Comparison of ENCODE assay signal across 23 mouse cellular contexts in genomic region chr19:11878404-11878803, GRCm38 (mm10). TPM values are rescaled to one million over a fixed set of nuclear protein-coding genes. Genes with fewer than 3 reads are reported as not detected.
DNase-seq lines count a peak whose midpoint lies in the region; ATAC-seq and TF ChIP-seq lines count a peak whose summit lies in the region.
"Not testable (repeated sequence)": the region's sequence is repeated elsewhere in the genome, so short reads cannot be mapped to it uniquely, and the experiment has no call there.
"Had no signal": no experiment of that assay in that cellular context is flagged by ENCODE, and none has a peak within 500 bp of the region (broad histone marks: within the 10 kb centered on the region; RNA-seq: fewer than 3 reads in every experiment).

No protein-coding gene starts in this region.

- H3K4me2 ChIP-seq in heart, embryonic 13.5 days, result peak overlapping the region; percentile 55
- peak overlapping the region; percentile 16; the same call in 1 of the 2 replicates for H3K4me2 ChIP-seq in heart, postnatal 0 days (ENCODE audit: low read depth, low read length)
- not testable (repeated sequence) for H3K4me2 ChIP-seq in kidney, postnatal 0 days (ENCODE audit: low read length)
- H3K4me2 ChIP-seq in stomach, embryonic 15.5 days, result peak overlapping the region; percentile 8; the same call in 1 of the 2 replicates

- not testable (repeated sequence) for TF ChIP-seq CTCF in heart, postnatal 0 days (IDR thresholded peaks at IDR 0.05; ENCODE audit: low read depth); kidney, postnatal 0 days (IDR thresholded peaks at IDR 0.05; ENCODE audit: low read depth)

- H3K9me3 ChIP-seq in heart, embryonic 13.5 days; heart, postnatal 0 days (replicated peaks; ENCODE audit: control insufficient read depth, low read length); kidney, postnatal 0 days (replicated peaks; ENCODE audit: low read length); stomach, embryonic 15.5 days: not testable (repeated sequence)

- WGBS in heart, embryonic 13.5 days, result 44% methylated on average over 22 of the region's 22 CpGs
- 47% methylated on average over 20 of the region's 22 CpGs for WGBS in heart, postnatal 0 days
- 54% methylated on average over 22 of the region's 22 CpGs for WGBS in kidney, postnatal 0 days
- WGBS in stomach, embryonic 15.5 days, result 56% methylated on average over 22 of the region's 22 CpGs

- H3K27me3 ChIP-seq in heart, embryonic 13.5 days (replicated peaks); heart, postnatal 0 days (ENCODE audit: control insufficient read depth, insufficient read depth, low read length); kidney, postnatal 0 days (ENCODE audit: insufficient read depth, low read length); stomach, embryonic 15.5 days (replicated peaks): not testable (repeated sequence)

- not testable (repeated sequence) for H3K27ac ChIP-seq in heart, embryonic 13.5 days (replicated peaks); heart, postnatal 0 days (ENCODE audit: low read depth); kidney, postnatal 0 days; stomach, embryonic 15.5 days

- H3K9ac ChIP-seq in heart, embryonic 13.5 days; heart, postnatal 0 days (replicated peaks; ENCODE audit: low read depth, low read length); kidney, postnatal 0 days (ENCODE audit: low read depth, low read length); stomach, embryonic 15.5 days: not testable (repeated sequence)

- peak; percentile 38 for DNase-seq in ZHBTc4 (ENCODE audit: low read depth, low spot score)
- DNase-seq in heart, postnatal 0 days (ENCODE audit: low spot score), result not testable (repeated sequence)
- peak; percentile 3 for DNase-seq in kidney, postnatal 0 days (ENCODE audit: low spot score)

- ATAC-seq in granulocyte monocyte progenitor cell, adult 5-6 weeks (replicated peaks; ENCODE audit: poor library complexity, severe bottlenecking), result peak; percentile 46; the same call in 1 of the 2 replicates
- ATAC-seq in heart, embryonic 13.5 days (ENCODE audit: extremely low read depth, insufficient number of reproducible peaks, low FRiP score, low TSS enrichment); heart, postnatal 0 days (ENCODE audit: insufficient read depth, low read depth); kidney, postnatal 0 days (replicated peaks; ENCODE audit: low FRiP score, low read depth); stomach, embryonic 15.5 days (ENCODE audit: insufficient read depth, low FRiP score, low read depth): not testable (repeated sequence)

- H3K4me3 ChIP-seq in heart, embryonic 13.5 days, result peak overlapping the region; percentile 23; the same call in 1 of the 2 replicates
- not testable (repeated sequence) for H3K4me3 ChIP-seq in heart, postnatal 0 days (ENCODE audit: low read depth, low read length); kidney, postnatal 0 days (replicated peaks; ENCODE audit: low read depth, low read length); stomach, embryonic 15.5 days (replicated peaks)

- not testable (repeated sequence) for H3K4me1 ChIP-seq in heart, embryonic 13.5 days; heart, postnatal 0 days (ENCODE audit: control insufficient read depth, insufficient read depth); kidney, postnatal 0 days (replicated peaks; ENCODE audit: insufficient read depth, low read length); stomach, embryonic 15.5 days

- H3K36me3 ChIP-seq in heart, embryonic 13.5 days; heart, postnatal 0 days (replicated peaks; ENCODE audit: control insufficient read depth, insufficient read depth, low read length); kidney, postnatal 0 days (ENCODE audit: insufficient read depth, low read length); stomach, embryonic 15.5 days: not testable (repeated sequence)

- TF ChIP-seq EP300 in heart, postnatal 0 days (IDR thresholded peaks at IDR 0.05; ENCODE audit: low read depth), result not testable (repeated sequence)

RNA-seq across cellular contexts. Expression of gene Olfr1419, which starts 3.5 kb away (rescaled TPM):
- not detected in 2 replicates for total RNA-seq in granulocyte monocyte progenitor cell, adult 5-6 weeks (2014; fragmentation: Nextera tagmentation)
- total RNA-seq in granulocyte monocyte progenitor cell, adult 5-6 weeks (2017), result not detected in 2 replicates
- polyA plus RNA-seq in heart, embryonic 13.5 days (2015; fragmentation: Nextera tagmentation; extraction: Ambion mirVana), result not detected in 2 replicates
- not detected in 2 replicates for total RNA-seq in heart, postnatal 0 days (2014; rRNA removed; ENCODE audit: low replicate concordance)
- polyA plus RNA-seq in heart, postnatal 0 days (2015; fragmentation: Nextera tagmentation; extraction: Ambion mirVana), result not detected in 2 replicates
- not detected in 2 replicates for polyA plus RNA-seq in kidney, postnatal 0 days (2015; fragmentation: Nextera tagmentation; extraction: Ambion mirVana)
- polyA plus RNA-seq in stomach, embryonic 15.5 days (2015; fragmentation: Nextera tagmentation; extraction: Ambion mirVana), result 0.04 TPM in 1 of 2 replicates, not detected in the other
- total RNA-seq: adrenal gland, adult 2 months; adrenal gland, postnatal 25 days; gastrocnemius, adult 8-10 months; gastrocnemius, postnatal 36 days; heart, adult 18-20 months; heart, postnatal 10 days; heart, postnatal 4 days; hindbrain, postnatal 0 days had no signal
- polyA plus RNA-seq: adrenal gland, adult 2 months; embryonic facial prominence, embryonic 11.5 days; embryonic facial prominence, embryonic 15.5 days; erythroblast, embryonic 14.5 days; forebrain, embryonic 11.5 days; forebrain, embryonic 15.5 days; hindbrain, embryonic 12.5 days; hindbrain, postnatal 0 days; intestine, embryonic 15.5 days; Patski had no signal

RNA-seq across cellular contexts. Expression of gene Olfr1420, which starts 8.0 kb away (rescaled TPM):
- total RNA-seq in granulocyte monocyte progenitor cell, adult 5-6 weeks (2014; fragmentation: Nextera tagmentation), result not detected in 2 replicates
- total RNA-seq in granulocyte monocyte progenitor cell, adult 5-6 weeks (2017), result not detected in 2 replicates
- polyA plus RNA-seq in heart, embryonic 13.5 days (2015; fragmentation: Nextera tagmentation; extraction: Ambion mirVana), result not detected in 2 replicates
- not detected in 2 replicates for total RNA-seq in heart, postnatal 0 days (2014; rRNA removed; ENCODE audit: low replicate concordance)
- 0.11 TPM in 1 of 2 replicates, not detected in the other for polyA plus RNA-seq in heart, postnatal 0 days (2015; fragmentation: Nextera tagmentation; extraction: Ambion mirVana)
- polyA plus RNA-seq in kidney, postnatal 0 days (2015; fragmentation: Nextera tagmentation; extraction: Ambion mirVana), result 0.08 TPM in 2 replicates
- polyA plus RNA-seq in stomach, embryonic 15.5 days (2015; fragmentation: Nextera tagmentation; extraction: Ambion mirVana), result 0.08 and 0.10 TPM in 2 replicates
- total RNA-seq: adrenal gland, adult 2 months; adrenal gland, postnatal 25 days; gastrocnemius, adult 8-10 months; gastrocnemius, postnatal 36 days; heart, adult 18-20 months; heart, postnatal 10 days; heart, postnatal 4 days; hindbrain, postnatal 0 days had no signal
- polyA plus RNA-seq: adrenal gland, adult 2 months; cerebellum, adult 2 months; embryonic facial prominence, embryonic 15.5 days; erythroblast, embryonic 14.5 days; forebrain, embryonic 11.5 days; forebrain, embryonic 15.5 days; hindbrain, postnatal 0 days; intestine, embryonic 15.5 days had no signal

RNA-seq across cellular contexts. Expression of gene Olfr1418, which starts 17.5 kb away (rescaled TPM):
- not detected in 2 replicates for total RNA-seq in granulocyte monocyte progenitor cell, adult 5-6 weeks (2014; fragmentation: Nextera tagmentation)
- not detected in 2 replicates for total RNA-seq in granulocyte monocyte progenitor cell, adult 5-6 weeks (2017)
- not detected in 2 replicates for polyA plus RNA-seq in heart, embryonic 13.5 days (2015; fragmentation: Nextera tagmentation; extraction: Ambion mirVana)
- total RNA-seq in heart, postnatal 0 days (2014; rRNA removed; ENCODE audit: low replicate concordance), result not detected in 2 replicates
- not detected in 2 replicates for polyA plus RNA-seq in heart, postnatal 0 days (2015; fragmentation: Nextera tagmentation; extraction: Ambion mirVana)
- polyA plus RNA-seq in kidney, postnatal 0 days (2015; fragmentation: Nextera tagmentation; extraction: Ambion mirVana), result not detected in 2 replicates
- not detected in 2 replicates for polyA plus RNA-seq in stomach, embryonic 15.5 days (2015; fragmentation: Nextera tagmentation; extraction: Ambion mirVana)
- total RNA-seq: adrenal gland, adult 2 months; adrenal gland, postnatal 25 days; gastrocnemius, adult 8-10 months; gastrocnemius, postnatal 36 days; heart, adult 18-20 months; heart, postnatal 10 days; heart, postnatal 4 days; hindbrain, postnatal 0 days had no signal
- polyA plus RNA-seq: adrenal gland, adult 2 months; cerebellum, adult 2 months; embryonic facial prominence, embryonic 11.5 days; embryonic facial prominence, embryonic 15.5 days; erythroblast, embryonic 14.5 days; forebrain, embryonic 11.5 days; forebrain, embryonic 15.5 days; hindbrain, embryonic 12.5 days; hindbrain, postnatal 0 days; intestine, embryonic 15.5 days had no signal

RNA-seq across cellular contexts. Expression of gene Patl1, which starts 33.8 kb away (rescaled TPM):
- 33.2 and 43.7 TPM in 2 replicates for total RNA-seq in granulocyte monocyte progenitor cell, adult 5-6 weeks (2014; fragmentation: Nextera tagmentation)
- total RNA-seq in granulocyte monocyte progenitor cell, adult 5-6 weeks (2017), result 12.6 and 12.8 TPM in 2 replicates
- polyA plus RNA-seq in heart, embryonic 13.5 days (2015; fragmentation: Nextera tagmentation; extraction: Ambion mirVana), result 16.0 and 17.0 TPM in 2 replicates
- total RNA-seq in heart, postnatal 0 days (2014; rRNA removed; ENCODE audit: low replicate concordance), result 12.9 and 14.7 TPM in 2 replicates
- polyA plus RNA-seq in heart, postnatal 0 days (2015; fragmentation: Nextera tagmentation; extraction: Ambion mirVana), result 10.0 and 11.5 TPM in 2 replicates
- 11.4 and 13.0 TPM in 2 replicates for polyA plus RNA-seq in kidney, postnatal 0 days (2015; fragmentation: Nextera tagmentation; extraction: Ambion mirVana)
- 14.7 and 16.4 TPM in 2 replicates for polyA plus RNA-seq in stomach, embryonic 15.5 days (2015; fragmentation: Nextera tagmentation; extraction: Ambion mirVana)

RNA-seq across cellular contexts. Expression of gene Olfr1417, which starts 39.4 kb away (rescaled TPM):
- not detected in 2 replicates for total RNA-seq in granulocyte monocyte progenitor cell, adult 5-6 weeks (2014; fragmentation: Nextera tagmentation)
- not detected in 2 replicates for total RNA-seq in granulocyte monocyte progenitor cell, adult 5-6 weeks (2017)
- polyA plus RNA-seq in heart, embryonic 13.5 days (2015; fragmentation: Nextera tagmentation; extraction: Ambion mirVana), result not detected in 2 replicates
- total RNA-seq in heart, postnatal 0 days (2014; rRNA removed; ENCODE audit: low replicate concordance), result not detected in 2 replicates
- polyA plus RNA-seq in heart, postnatal 0 days (2015; fragmentation: Nextera tagmentation; extraction: Ambion mirVana), result not detected in 2 replicates
- 0.14 TPM in 1 of 2 replicates, not detected in the other for polyA plus RNA-seq in kidney, postnatal 0 days (2015; fragmentation: Nextera tagmentation; extraction: Ambion mirVana)
- 0.14 TPM in 1 of 2 replicates, not detected in the other for polyA plus RNA-seq in stomach, embryonic 15.5 days (2015; fragmentation: Nextera tagmentation; extraction: Ambion mirVana)
- total RNA-seq: adrenal gland, adult 2 months; adrenal gland, postnatal 25 days; gastrocnemius, adult 8-10 months; gastrocnemius, postnatal 36 days; heart, adult 18-20 months; heart, postnatal 10 days; heart, postnatal 4 days; hindbrain, postnatal 0 days had no signal
- polyA plus RNA-seq: adrenal gland, adult 2 months; cerebellum, adult 2 months; embryonic facial prominence, embryonic 11.5 days; embryonic facial prominence, embryonic 15.5 days; erythroblast, embryonic 14.5 days; forebrain, embryonic 11.5 days; forebrain, embryonic 15.5 days; hindbrain, embryonic 12.5 days; intestine, embryonic 15.5 days had no signal
